Mouse (Mus musculus): ENCODE data around the gene Arl14ep.
"Not testable (repeated sequence)": the region's sequence is repeated elsewhere in the genome, so short reads cannot be mapped to it uniquely, and the experiment has no call there.

The Arl14ep gene

GRCm38 (mm10) chr2:106973959-106974639 lies at the start of gene Arl14ep:
Gene Arl14ep (minus strand): TSS chr2:106974424.
- peak; percentile 83 to 86 for DNase-seq (ENCODE audit: low spot score in 2 of 2)

GRCm38 (mm10) chr2:107022713-107023112 lies 48.5 kb upstream of the Arl14ep start:
- no peak for DNase-seq (ENCODE audit: low spot score in 2 of 2)

GRCm38 (mm10) chr2:107019331-107019730 lies 45.1 kb upstream of the Arl14ep start:
- DNase-seq (ENCODE audit: low spot score in 2 of 2) = no peak

GRCm38 (mm10) chr2:107013161-107013560 lies 38.9 kb upstream of the Arl14ep start:
- no peak for DNase-seq (ENCODE audit: low spot score in 2 of 2)

GRCm38 (mm10) chr2:107012318-107012717 lies 38.1 kb upstream of the Arl14ep start:
- no peak for DNase-seq (ENCODE audit: low spot score in 2 of 2)

GRCm38 (mm10) chr2:107010160-107010559 lies 35.9 kb upstream of the Arl14ep start:
- peak in 1 of 2 experiments; percentile 20 for DNase-seq (ENCODE audit: low spot score in 2 of 2)

- no peak for DNase-seq (ENCODE audit: low spot score in 2 of 2)
These were observed 32.2 kb upstream of the Arl14ep start for GRCm38 (mm10) chr2:107006378-107006777.

GRCm38 (mm10) chr2:107005876-107006275 lies 31.7 kb upstream of the Arl14ep start:
- DNase-seq (ENCODE audit: low spot score in 2 of 2) = not testable (repeated sequence)

GRCm38 (mm10) chr2:106991261-106991660 lies 17.0 kb upstream of the Arl14ep start:
- no peak for DNase-seq (ENCODE audit: low spot score in 2 of 2)

- DNase-seq (ENCODE audit: low spot score in 2 of 2) = no peak
These were observed 10.7 kb upstream of the Arl14ep start for GRCm38 (mm10) chr2:106984945-106985344.

GRCm38 (mm10) chr2:106982503-106982902 lies 8.3 kb upstream of the Arl14ep start:
- no peak for DNase-seq (ENCODE audit: low spot score in 2 of 2)

- no peak for DNase-seq (ENCODE audit: low spot score in 2 of 2)
These were observed 2.2 kb upstream of the Arl14ep start for GRCm38 (mm10) chr2:106976472-106976871.

GRCm38 (mm10) chr2:106973332-106973958 lies 779 bp downstream of the Arl14ep start:
- no peak for DNase-seq (ENCODE audit: low spot score in 2 of 2)

GRCm38 (mm10) chr2:106972851-106973250 lies 1.4 kb downstream of the Arl14ep start:
- DNase-seq (ENCODE audit: low spot score in 2 of 2) = no peak

GRCm38 (mm10) chr2:106970971-106971370 lies 3.3 kb downstream of the Arl14ep start:
- no peak for DNase-seq (ENCODE audit: low spot score in 2 of 2)

- no peak for DNase-seq (ENCODE audit: low spot score in 2 of 2)
These were observed 5.9 kb downstream of the Arl14ep start for GRCm38 (mm10) chr2:106968320-106968719.

- no peak for DNase-seq (ENCODE audit: low spot score in 2 of 2)
These were observed 10.7 kb downstream of the Arl14ep start for GRCm38 (mm10) chr2:106963560-106963959.

- DNase-seq (ENCODE audit: low spot score in 2 of 2) = no peak
These were observed 12.6 kb downstream of the Arl14ep start for GRCm38 (mm10) chr2:106961650-106962049.

GRCm38 (mm10) chr2:106961066-106961465 lies 13.2 kb downstream of the Arl14ep start:
- no peak for DNase-seq (ENCODE audit: low spot score in 2 of 2)

- peak in 1 of 2 experiments; percentile 31 for DNase-seq (ENCODE audit: low spot score in 2 of 2)
These were observed 14.0 kb downstream of the Arl14ep start for GRCm38 (mm10) chr2:106960237-106960636.

GRCm38 (mm10) chr2:106959380-106959779 lies 14.8 kb downstream of the Arl14ep start:
- no peak for DNase-seq (ENCODE audit: low spot score in 2 of 2)

- no peak for DNase-seq (ENCODE audit: low spot score in 2 of 2)
These were observed 15.3 kb downstream of the Arl14ep start for GRCm38 (mm10) chr2:106958916-106959315.

GRCm38 (mm10) chr2:106956146-106956545 lies 18.1 kb downstream of the Arl14ep start:
- no peak for DNase-seq (ENCODE audit: low spot score in 2 of 2)

Data from right cerebral cortex, adult 2 months (tissue).